Mouse (Mus musculus) brown adipose tissue, adult 24 weeks (tissue): Measurements from ENCODE around the gene Aunip. TPM values are rescaled to one million over a fixed set of nuclear protein-coding genes. Genes with fewer than 3 reads are reported as not detected.

Source experiments
- H3K27ac ChIP-seq: fragments of 200-500 bp; replicated peaks from 2 replicates; pipeline ENCODE4 v1.5.1; 2012; ENCODE audit warnings: low read depth, mild to moderate bottlenecking, low read length
- H3K4me1 ChIP-seq: fragments of 200-500 bp; 2 replicates; pipeline ENCODE4 v1.6.1; 2012; ENCODE audit warnings: low read length, mixed read lengths; ENCODE audit not compliant: control insufficient read depth, insufficient read depth, insufficient read length
- H3K4me3 ChIP-seq: fragments of 200-500 bp; 2 replicates; pipeline ENCODE4 v1.5.1; 2012; ENCODE audit warnings: low read depth, mild to moderate bottlenecking, low read length, moderate library complexity; ENCODE audit not compliant: insufficient read depth
- polyA plus RNA-seq: library from polyadenylated mRNA; stranded (reverse); fragments of >200 nt; gene quantifications from 2 replicates; pipeline ENCODE4 v1.2.4, GENCODE M21; 2012; ENCODE audit not compliant: missing spikeins, insufficient read depth, insufficient read length

Aunip gene
- polyA plus RNA-seq, 1 experiment = not detected

GRCm38 (mm10) chr4:134516981-134517380 is 6.2 kb downstream of the Aunip start:
- H3K4me1 ChIP-seq = peaks cover 6% of the 10 kb centered on the region
- H3K4me3 ChIP-seq = no peak overlapping the region
- H3K27ac ChIP-seq = peak overlapping the region; percentile 50

DNA sequence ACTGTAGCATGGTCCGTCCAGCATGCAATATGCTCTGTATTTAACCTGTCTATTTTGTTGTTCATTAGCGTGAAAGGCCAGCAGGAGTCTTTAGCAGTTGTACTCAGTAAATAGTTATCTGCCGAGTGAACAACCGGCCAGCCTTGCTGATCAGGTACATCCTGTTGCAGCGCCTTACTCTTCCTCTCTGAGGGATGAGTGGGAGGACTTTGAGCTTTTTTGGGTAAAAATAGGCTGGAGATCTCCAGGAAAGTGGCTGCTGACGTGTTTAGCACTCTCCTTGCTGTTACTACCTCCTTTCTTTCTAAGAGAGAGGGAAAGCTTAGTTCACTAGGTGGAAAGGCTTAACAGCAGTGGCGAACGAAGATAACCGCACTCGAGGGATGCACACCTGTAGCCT is 6.9 kb downstream of the Aunip start:
- Histone ChIP-seq H3K27ac (no peak overlapping the region), H3K4me1 (peaks cover 5% of the 10 kb centered on the region), H3K4me3 (no peak overlapping the region)

DNA sequence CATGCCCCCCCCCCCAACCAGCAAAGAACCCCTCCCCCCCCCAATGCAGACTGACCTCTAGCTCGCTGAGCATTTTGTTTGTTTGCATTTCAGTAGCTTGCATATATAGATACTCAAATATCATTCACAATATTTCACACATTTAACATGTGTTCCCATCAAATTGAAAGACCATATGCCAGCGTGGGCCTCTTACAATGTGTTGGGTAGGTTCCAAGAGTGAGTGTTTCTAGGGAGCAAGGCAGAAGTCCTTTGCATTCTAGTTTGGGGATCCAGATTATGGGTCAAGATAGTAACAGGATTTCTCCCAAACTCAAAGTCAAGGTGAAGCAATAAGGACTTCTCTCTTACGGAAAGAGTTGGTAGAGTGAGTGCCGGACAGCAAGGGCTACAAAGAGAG is 7.7 kb downstream of the Aunip start:
- no peak overlapping the region for H3K4me3 ChIP-seq

GRCm38 (mm10) chr4:134519281-134519680 is 8.5 kb downstream of the Aunip start:
- Histone ChIP-seq H3K4me3 (no peak overlapping the region), H3K27ac (no peak overlapping the region), H3K4me1 (peaks cover 4% of the 10 kb centered on the region; the same call in 1 of the 2 replicates)

More for the DNA sequence above, 7.7 kb downstream of the Aunip start:
- Histone ChIP-seq H3K27ac (no peak overlapping the region), H3K4me1 (peaks cover 4% of the 10 kb centered on the region; the same call in 1 of the 2 replicates)

DNA sequence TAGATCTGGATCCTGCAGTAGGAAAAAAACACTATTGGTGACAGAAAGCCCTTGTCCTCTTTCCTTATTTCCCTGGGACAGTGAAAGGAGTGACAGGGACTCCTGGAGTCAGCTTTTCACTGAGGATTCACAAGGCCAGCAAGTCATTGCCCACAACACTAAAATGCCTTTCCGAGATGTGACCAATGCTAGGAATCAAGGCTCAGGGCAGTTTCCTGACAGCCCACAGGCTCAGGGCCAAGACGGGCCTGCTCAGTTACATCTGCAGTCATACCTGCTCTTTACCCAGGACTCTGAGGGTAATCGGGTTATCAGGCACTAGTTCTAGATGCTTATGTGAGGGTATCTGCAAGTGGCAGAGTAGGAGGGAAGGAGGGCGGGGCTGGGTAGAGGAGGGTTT is 12.6 kb downstream of the Aunip start:
- Histone ChIP-seq H3K4me3 (no peak overlapping the region), H3K27ac (no peak overlapping the region), H3K4me1 (no peaks in the 10 kb centered on the region)

- Histone ChIP-seq H3K4me3 (no peak overlapping the region), H3K27ac (no peak overlapping the region), H3K4me1 (no peaks in the 10 kb centered on the region)
Measured at GRCm38 (mm10) chr4:134525806-134526205, 15.0 kb downstream of the Aunip start.

GRCm38 (mm10) chr4:134526220-134526619 is 15.4 kb downstream of the Aunip start:
- no peak overlapping the region for H3K27ac ChIP-seq
- no peaks in the 10 kb centered on the region for H3K4me1 ChIP-seq
- no peak overlapping the region for H3K4me3 ChIP-seq

- no peak overlapping the region for H3K4me3 ChIP-seq
- no peak overlapping the region for H3K27ac ChIP-seq
- peaks cover 9% of the 10 kb centered on the region for H3K4me1 ChIP-seq
Measured at GRCm38 (mm10) chr4:134532928-134533327, 22.1 kb downstream of the Aunip start.

DNA sequence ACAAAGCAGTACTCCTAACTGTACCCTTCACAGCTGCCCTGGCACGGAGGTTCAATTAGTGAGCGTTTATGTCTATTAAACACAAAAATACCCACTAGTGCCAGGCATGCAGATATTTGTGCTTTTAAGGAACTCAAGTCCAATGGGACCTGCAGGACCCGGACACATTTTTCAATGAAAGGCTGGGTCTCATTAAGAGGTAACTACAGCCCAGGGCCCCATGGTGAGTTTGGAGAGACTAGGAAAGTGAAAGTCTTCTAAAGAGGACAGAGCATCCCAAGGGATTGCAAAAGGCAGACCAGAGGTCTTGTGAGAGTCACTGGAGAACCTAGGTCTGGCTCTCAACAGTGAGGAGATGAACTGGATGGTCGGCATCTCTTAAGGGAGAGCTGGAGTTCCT is 22.6 kb downstream of the Aunip start:
- Histone ChIP-seq H3K4me3 (peak overlapping the region; percentile 87; the same call in 1 of the 2 replicates), H3K27ac (no peak overlapping the region)

GRCm38 (mm10) chr4:134534124-134534886 is 23.5 kb downstream of the Aunip start:
- Histone ChIP-seq H3K27ac (peak overlapping the region; percentile 43), H3K4me1 (peaks cover 9% of the 10 kb centered on the region), H3K4me3 (peak overlapping the region; percentile 87)

More for the DNA sequence above, 22.6 kb downstream of the Aunip start:
- H3K4me1 ChIP-seq = peaks cover 9% of the 10 kb centered on the region

DNA sequence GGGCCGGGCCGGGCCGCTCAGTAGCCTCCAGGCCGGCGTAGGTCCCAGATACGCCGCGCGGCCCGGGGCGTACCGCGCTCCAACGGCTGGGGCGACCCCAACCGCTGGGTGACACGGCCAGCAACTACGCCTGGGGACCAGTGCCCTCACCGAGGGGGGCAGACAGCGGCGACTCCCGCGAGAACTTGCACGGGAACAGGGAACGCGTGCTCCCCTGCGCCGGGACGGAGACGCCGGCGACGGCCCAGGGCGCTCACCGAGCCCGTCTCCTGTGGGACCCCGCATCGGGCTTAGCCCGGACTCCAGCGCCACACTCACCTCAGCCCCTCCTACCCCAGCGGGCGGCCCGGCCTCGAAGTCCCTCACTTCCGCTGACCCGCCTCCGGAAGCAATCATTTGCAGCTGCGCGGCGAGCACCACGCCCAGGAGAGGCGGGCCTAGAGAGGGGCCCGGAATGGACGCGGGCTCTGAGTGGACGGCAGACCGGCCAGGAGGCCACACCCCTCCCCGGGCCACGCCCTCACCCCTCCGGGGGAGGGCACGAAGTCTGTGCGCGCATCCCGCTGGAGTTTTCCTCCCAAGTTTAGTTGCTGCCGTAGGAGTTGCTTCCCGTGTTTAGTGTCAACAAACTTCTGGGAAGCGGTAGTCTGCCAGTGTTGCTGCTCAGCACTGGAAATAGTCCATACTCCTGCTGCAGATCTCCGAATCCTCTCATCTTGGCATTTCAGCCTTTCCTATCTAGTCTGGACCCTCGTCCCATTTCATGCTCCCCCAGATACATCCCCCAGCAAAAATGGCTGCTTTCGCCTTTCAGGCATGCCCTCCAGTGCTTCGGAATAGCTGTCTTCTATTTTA is 24.4 kb downstream of the Aunip start, which contains the start of gene Mtfr1l:
Gene Mtfr1l (minus strand): TSS at position 456 of the 855 bp plus-strand sequence.
- Histone ChIP-seq H3K4me3 (peak within 1 kb of the TSS; percentile 87), H3K27ac (peak within 1 kb of the TSS; percentile 43), H3K4me1 (peaks cover 9% of the 10 kb centered on the region)

- peaks cover 9% of the 10 kb centered on the region for H3K4me1 ChIP-seq
- peak overlapping the region; percentile 60 for H3K4me3 ChIP-seq
- H3K27ac ChIP-seq = peak overlapping the region; percentile 25; the same call in 1 of the 2 replicates
Measured at GRCm38 (mm10) chr4:134535787-134536151, 25.0 kb downstream of the Aunip start.

DNA sequence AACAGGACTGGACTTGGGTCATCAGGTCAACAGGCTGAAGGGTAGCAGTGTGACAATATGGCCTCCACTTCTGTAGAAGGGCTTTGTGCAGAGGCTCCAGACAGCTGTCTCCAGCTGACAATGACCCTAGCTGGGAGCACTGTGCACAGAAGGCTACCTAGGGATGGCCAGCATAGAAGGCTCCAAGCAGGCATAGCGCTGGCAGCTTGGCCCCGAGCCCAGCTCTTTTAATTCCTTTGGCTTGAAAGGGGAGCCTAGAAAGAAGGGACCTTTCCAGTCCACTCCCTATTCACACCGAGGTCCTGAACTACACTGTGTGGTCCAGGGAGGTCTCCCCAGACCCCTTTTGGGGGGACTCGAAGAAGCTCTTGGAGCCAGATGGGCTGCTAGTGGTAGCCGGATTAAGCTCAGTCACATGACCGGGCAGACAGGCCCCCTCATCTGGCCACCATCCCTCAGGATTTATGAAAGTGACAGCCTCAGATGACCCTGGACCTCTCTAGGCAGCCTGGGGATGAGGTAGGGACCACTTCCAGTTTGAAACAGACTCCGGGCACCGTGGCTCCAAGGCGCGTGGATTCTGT is 28.3 kb downstream of the Aunip start:
- Histone ChIP-seq H3K27ac (no peak overlapping the region), H3K4me3 (no peak overlapping the region), H3K4me1 (peaks cover 3% of the 10 kb centered on the region; the same call in 1 of the 2 replicates)

GRCm38 (mm10) chr4:134542726-134543125 is 31.9 kb downstream of the Aunip start:
- Histone ChIP-seq H3K4me3 (no peak overlapping the region), H3K27ac (no peak overlapping the region), H3K4me1 (peaks cover 4% of the 10 kb centered on the region)

DNA sequence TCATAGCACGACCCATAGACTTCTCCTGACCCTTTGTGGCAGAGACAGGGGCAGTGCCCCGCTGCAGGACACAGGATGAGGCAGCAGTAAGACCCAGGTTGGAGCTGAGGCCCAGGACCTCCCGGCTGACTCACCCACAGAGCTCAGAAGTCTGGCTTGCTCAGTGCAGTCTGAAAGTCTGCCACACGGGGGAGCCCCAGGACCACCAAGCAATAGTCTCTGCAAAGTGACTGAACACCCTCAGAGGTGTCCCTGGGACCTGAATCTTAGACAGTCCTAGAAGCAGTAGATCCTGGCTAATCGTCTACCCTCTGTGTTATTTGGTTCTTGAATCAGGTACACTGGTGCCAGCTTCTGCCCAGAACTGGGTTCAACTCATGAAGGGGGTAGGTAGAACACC is 32.5 kb downstream of the Aunip start:
- Histone ChIP-seq H3K4me3 (no peak overlapping the region), H3K4me1 (peaks cover 6% of the 10 kb centered on the region), H3K27ac (no peak overlapping the region)
